Mouse (Mus musculus) kidney, postnatal 0 days (tissue): ENCODE measurements around the gene Ranbp9. TPM values are rescaled to one million over a fixed set of nuclear protein-coding genes. Genes with fewer than 3 reads are reported as not detected.

Experiments
- ATAC-seq: fragments of 200-750 bp; cut with Nextera tagmentation; replicated peaks from 2 replicates; pipeline ENCODE4 v1.8.0; 2017; ENCODE audit warnings: low read depth, moderate number of reproducible peaks, moderate TSS enrichment, moderate library complexity; ENCODE audit not compliant: low FRiP score
- DNase-seq: peaks from one replicate; pipeline ENCODE4 v3.0.0-alpha.2; 2016; ENCODE audit warnings: low spot score
- H3K27ac ChIP-seq: fragments of 300-500 bp; sonication (generic); 2 replicates; pipeline ENCODE4 v1.5.1; 2014; ENCODE audit warnings: mild to moderate bottlenecking
- H3K27me3 ChIP-seq: fragments of 300-500 bp; sonication (generic); 2 replicates; pipeline ENCODE4 v1.6.1; 2014; ENCODE audit warnings: low read length, mixed read lengths; ENCODE audit not compliant: insufficient read depth
- H3K36me3 ChIP-seq: fragments of 300-500 bp; sonication (generic); 2 replicates; pipeline ENCODE4 v1.6.1; 2014; ENCODE audit warnings: low read length, mixed read lengths; ENCODE audit not compliant: insufficient read depth
- H3K4me1 ChIP-seq: fragments of 300-500 bp; sonication (generic); replicated peaks from 2 replicates; pipeline ENCODE4 v1.6.1; 2014; ENCODE audit warnings: antibody characterized with exemption, low read length, mixed read lengths; ENCODE audit not compliant: insufficient read depth
- H3K4me2 ChIP-seq: fragments of 300-500 bp; sonication (generic); 2 replicates; pipeline ENCODE4 v1.6.1; 2014; ENCODE audit warnings: mild to moderate bottlenecking, low read length, moderate library complexity, mixed read lengths
- H3K4me3 ChIP-seq: fragments of 300-500 bp; sonication (generic); replicated peaks from 2 replicates; pipeline ENCODE4 v1.5.1; 2014; ENCODE audit warnings: low read depth, low read length
- H3K9ac ChIP-seq: fragments of 300-500 bp; sonication (generic); 2 replicates; pipeline ENCODE4 v1.6.1; 2014; ENCODE audit warnings: low read depth, low read length
- H3K9me3 ChIP-seq: fragments of 300-500 bp; sonication (generic); replicated peaks from 2 replicates; pipeline ENCODE4 v1.6.1; 2016; ENCODE audit warnings: low read length, inconsistent platforms, mixed read lengths
- CTCF ChIP-seq: IDR thresholded peaks from 2 replicates; pipeline ENCODE4 v1.5.1; 2016; ENCODE audit warnings: antibody characterized with exemption, low read depth, mild to moderate bottlenecking, moderate library complexity
- WGBS: fragments of 180-500 bp; shearing (Covaris S2); extraction: QIAGEN DNeasy Blood & Tissue Kit; methylation state at CpG from one replicate; pipeline ENCODE4 v1.1.7; 2014; 5-methylcytosine and 5-hydroxymethylcytosine counted together
- polyA plus RNA-seq: library from polyadenylated mRNA; unstranded; fragments of >200 nt; fragmentation: Nextera tagmentation; extraction: Ambion mirVana; gene quantifications from 2 replicates; pipeline ENCODE4 v1.2.1, GENCODE M21; 2015

Ranbp9 gene
- polyA plus RNA-seq = 10.6 and 10.7 TPM in 2 replicates

GRCm38 (mm10) chr13:43480957-43481858 lies at the start of gene Ranbp9:
TSS of gene Ranbp9 (minus strand) at chr13:43481282.
- H3K27me3 ChIP-seq = no peaks in the 10 kb centered on the region
- under 1% methylated on average over 112 of the region's 132 CpGs for WGBS

DNA sequence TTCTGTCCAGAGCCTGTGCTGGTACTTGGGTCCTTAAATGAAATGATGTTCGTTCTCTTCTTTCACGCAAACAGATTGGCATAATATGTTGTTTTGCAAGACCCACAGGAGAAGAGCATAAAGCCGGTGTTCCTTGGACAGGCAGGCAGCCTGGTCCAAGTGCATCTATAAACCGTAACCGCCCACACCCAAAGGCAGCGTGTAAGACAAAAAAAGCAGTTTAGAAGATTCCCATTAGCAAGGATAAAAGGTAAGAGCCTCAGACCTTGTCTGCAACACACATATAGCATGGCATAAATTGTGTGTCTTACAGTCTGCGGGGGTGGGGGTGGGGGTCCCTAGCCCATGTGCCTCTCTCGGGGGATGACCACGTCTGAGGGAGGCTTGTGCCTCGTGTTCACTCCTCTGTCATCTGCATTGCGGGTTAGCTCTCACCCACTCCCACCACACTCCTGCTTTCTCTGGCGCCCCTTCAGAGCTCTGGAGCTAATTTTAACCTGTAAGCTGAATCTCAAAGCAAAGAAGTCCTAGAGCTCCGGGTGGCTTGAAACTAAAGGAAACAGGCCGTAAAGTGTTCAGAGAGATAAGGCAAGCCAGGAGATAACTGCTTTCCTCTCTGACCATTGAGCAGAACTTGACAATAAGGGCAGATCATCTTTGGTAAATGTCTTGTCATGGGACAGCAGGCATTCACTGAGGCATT lies 49.2 kb upstream of the Ranbp9 start:
- peak; percentile 29 for DNase-seq
- H3K4me2 ChIP-seq = no peak overlapping the region

More at GRCm38 (mm10) chr13:43480957-43481858, at the start of gene Ranbp9:
- no peaks in the 10 kb centered on the region for H3K36me3 ChIP-seq
- ATAC-seq (peak; percentile 89), DNase-seq (peak; percentile 87)
- peak within 1 kb of the TSS; percentile 97 for H3K4me3 ChIP-seq
- TF ChIP-seq CTCF = no peak; the same call in 1 of the 2 replicates
- peak within 1 kb of the TSS; percentile 99 for H3K9ac ChIP-seq
- peaks cover 13% of the 10 kb centered on the region for H3K4me1 ChIP-seq
- peak within 1 kb of the TSS; percentile 100 for H3K27ac ChIP-seq
- H3K9me3 ChIP-seq = no peaks in the 10 kb centered on the region
- peak within 1 kb of the TSS; percentile 74 for H3K4me2 ChIP-seq

DNA sequence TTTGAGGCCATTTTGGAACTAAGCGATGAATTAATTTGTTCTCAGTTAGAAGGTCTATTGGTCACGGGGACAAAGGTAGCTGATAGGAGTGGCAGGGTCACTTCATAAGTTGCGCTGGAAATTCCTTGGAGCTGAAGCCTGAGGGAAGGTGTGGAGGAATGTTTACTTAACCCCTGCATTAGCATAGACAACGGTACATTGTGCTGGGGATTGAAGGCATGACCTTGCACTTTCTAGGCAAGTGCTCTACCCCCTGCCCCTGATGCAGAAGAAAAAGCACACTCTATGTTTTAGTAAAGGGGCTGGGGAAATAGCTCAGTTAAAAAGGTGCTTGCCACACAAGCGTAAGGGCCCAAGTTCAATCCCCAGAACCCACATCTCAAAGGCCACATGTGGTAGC lies 45.2 kb upstream of the Ranbp9 start:
- no peak for DNase-seq
- WGBS = 68% methylated on average over 5 of the region's 5 CpGs

More for the DNA sequence above, 49.2 kb upstream of the Ranbp9 start:
- no peak overlapping the region for H3K9ac ChIP-seq
- no peak for ATAC-seq
- H3K27ac ChIP-seq = no peak overlapping the region
- no peak for TF ChIP-seq CTCF
- 44% methylated on average over 14 of the region's 14 CpGs for WGBS
- H3K36me3 ChIP-seq = no peaks in the 10 kb centered on the region
- no peaks in the 10 kb centered on the region for H3K27me3 ChIP-seq
- no peaks in the 10 kb centered on the region for H3K4me1 ChIP-seq
- no peak overlapping the region for H3K4me3 ChIP-seq
- H3K9me3 ChIP-seq = no peaks in the 10 kb centered on the region

GRCm38 (mm10) chr13:43525363-43526134 lies 44.5 kb upstream of the Ranbp9 start:
- Histone ChIP-seq H3K36me3 (no peaks in the 10 kb centered on the region), H3K4me1 (peaks cover 4% of the 10 kb centered on the region; the same call in 1 of the 2 replicates), H3K9me3 (no peaks in the 10 kb centered on the region), H3K27ac (peak overlapping the region; percentile 51), H3K4me2 (no peak overlapping the region), H3K4me3 (no peak overlapping the region), H3K27me3 (no peaks in the 10 kb centered on the region), H3K9ac (0 out of 2 replicates have a peak overlapping the region, but pooled peaks have one; percentile 1)
- 47% methylated on average over 16 of the region's 16 CpGs for WGBS
- no peak; the same call in 1 of the 2 replicates for ATAC-seq
- DNase-seq = peak; percentile 82
- no peak for TF ChIP-seq CTCF

More for the DNA sequence above, 45.2 kb upstream of the Ranbp9 start:
- peaks cover 4% of the 10 kb centered on the region; the same call in 1 of the 2 replicates for H3K4me1 ChIP-seq
- no peak overlapping the region for H3K27ac ChIP-seq
- no peaks in the 10 kb centered on the region for H3K9me3 ChIP-seq
- no peak for TF ChIP-seq CTCF
- H3K4me3 ChIP-seq = no peak overlapping the region
- H3K4me2 ChIP-seq = no peak overlapping the region
- H3K9ac ChIP-seq = no peak overlapping the region
- ATAC-seq = no peak
- H3K27me3 ChIP-seq = no peaks in the 10 kb centered on the region
- no peaks in the 10 kb centered on the region for H3K36me3 ChIP-seq

DNA sequence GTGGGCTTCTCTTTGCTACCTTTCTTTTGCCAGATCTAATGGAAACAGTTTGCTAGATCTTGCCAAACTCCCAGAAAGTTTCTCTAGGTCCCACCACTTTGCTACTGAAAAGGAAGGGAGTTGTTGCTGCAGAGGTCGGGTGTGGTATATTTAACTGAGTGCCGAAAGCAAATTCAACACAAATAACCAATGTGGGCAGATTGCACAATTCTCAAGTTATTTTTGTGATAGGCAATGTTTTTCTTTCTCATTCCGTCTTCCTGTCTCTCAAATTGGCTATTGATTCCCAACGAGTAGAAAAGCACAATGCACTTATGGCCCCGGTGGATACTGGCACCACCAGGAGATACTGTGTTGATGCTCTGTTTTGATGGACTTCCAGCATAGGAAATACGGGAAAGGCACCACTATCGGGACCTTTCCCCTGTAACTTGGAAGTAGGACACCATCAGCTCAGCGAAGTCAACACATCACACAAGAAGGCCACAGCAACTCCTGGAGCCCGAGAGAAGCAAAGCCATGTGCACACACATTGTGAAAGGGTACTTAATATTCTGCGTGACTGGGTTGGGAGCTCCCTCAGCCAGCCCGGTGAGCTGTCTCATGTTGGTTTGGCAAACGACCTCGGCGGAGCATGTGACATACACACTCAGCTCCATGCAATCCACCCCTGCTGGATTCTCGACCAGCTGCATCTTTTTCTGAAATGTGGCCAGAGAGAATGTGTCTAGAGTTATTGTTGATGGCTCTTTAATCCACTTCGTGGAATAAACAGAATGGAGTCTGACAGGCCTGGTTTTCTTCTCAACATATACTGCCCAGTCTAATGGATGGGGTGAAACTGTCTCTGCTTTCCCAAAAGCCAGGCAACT lies 43.6 kb upstream of the Ranbp9 start:
- Histone ChIP-seq H3K27me3 (no peaks in the 10 kb centered on the region), H3K4me2 (no peak overlapping the region), H3K4me3 (no peak overlapping the region), H3K9ac (no peak overlapping the region), H3K36me3 (no peaks in the 10 kb centered on the region), H3K4me1 (peaks cover 4% of the 10 kb centered on the region; the same call in 1 of the 2 replicates), H3K9me3 (no peaks in the 10 kb centered on the region), H3K27ac (peak overlapping the region; percentile 51)
- TF ChIP-seq CTCF = no peak
- ATAC-seq (peak; percentile 40; the same call in 1 of the 2 replicates), DNase-seq (peak; percentile 78)
- 44% methylated on average over 16 of the region's 16 CpGs for WGBS
